ENCODE assay signal across 28 mouse cellular contexts in genomic region chr2:136955726-136956571, GRCm38 (mm10).
A peak's percentile ranks its signal among the peaks of the same experiment; 100 is the strongest.
DNase-seq lines count a peak whose midpoint lies in the region; ATAC-seq and TF ChIP-seq lines count a peak whose summit lies in the region.
"Had no signal": no experiment of that assay in that cellular context is flagged by ENCODE, and none has a peak within 500 bp of the region (broad histone marks: within the 10 kb centered on the region; RNA-seq: fewer than 3 reads in every experiment).

No protein-coding gene starts in this region.

- no peak overlapping the region for H3K9ac ChIP-seq in liver, adult 2 months (ENCODE audit: low read depth, low read length)
- no peak overlapping the region for H3K9ac ChIP-seq in liver, postnatal 0 days (replicated peaks)
- no peak overlapping the region for H3K9ac ChIP-seq in embryonic facial prominence, embryonic 11.5 days (replicated peaks; ENCODE audit: low read length)
- no peak overlapping the region for H3K9ac ChIP-seq in limb, embryonic 14.5 days (ENCODE audit: low read depth, low read length, severe bottlenecking)
- H3K9ac ChIP-seq in forebrain, postnatal 0 days = no peak overlapping the region
- H3K9ac ChIP-seq: heart, embryonic 12.5 days; hindbrain, embryonic 13.5 days; liver, embryonic 15.5 days; midbrain, embryonic 13.5 days had no signal

- no peak for TF ChIP-seq CTCF in liver, adult 2 months (IDR thresholded peaks at IDR 0.05; ENCODE audit: low read depth, low read length)
- TF ChIP-seq CTCF in liver, postnatal 0 days (IDR thresholded peaks at IDR 0.05; ENCODE audit: low read depth) = no peak
- no peak for TF ChIP-seq CTCF in embryonic fibroblast, embryonic 13.5 days (IDR thresholded peaks at IDR 0.05; ENCODE audit: borderline replicate concordance, insufficient read depth, low read length)
- no peak for TF ChIP-seq CTCF in forebrain, postnatal 0 days (IDR thresholded peaks at IDR 0.05; ENCODE audit: low read depth)

- H3K4me1 ChIP-seq in liver, adult 2 months (ENCODE audit: control insufficient read depth, insufficient read depth, low read length) = peaks cover 17% of the 10 kb centered on the region
- H3K4me1 ChIP-seq in liver, postnatal 0 days (ENCODE audit: insufficient read depth) = peaks cover 11% of the 10 kb centered on the region
- no peaks in the 10 kb centered on the region for H3K4me1 ChIP-seq in embryonic facial prominence, embryonic 11.5 days (ENCODE audit: control insufficient read depth, insufficient read depth, low read length)
- H3K4me1 ChIP-seq in embryonic fibroblast, embryonic 13.5 days (ENCODE audit: control insufficient read depth, insufficient read depth, low read length) = no peaks in the 10 kb centered on the region
- H3K4me1 ChIP-seq in limb, embryonic 14.5 days (ENCODE audit: control insufficient read depth, insufficient read depth, low read length) = peaks cover 18% of the 10 kb centered on the region
- H3K4me1 ChIP-seq in forebrain, postnatal 0 days (ENCODE audit: insufficient read depth) = no peaks in the 10 kb centered on the region

- no peak for ATAC-seq in liver, postnatal 0 days
- no peak for ATAC-seq in embryonic facial prominence, embryonic 11.5 days (replicated peaks; ENCODE audit: insufficient number of reproducible peaks, low FRiP score, low TSS enrichment, low read depth)
- ATAC-seq in limb, embryonic 14.5 days (ENCODE audit: low FRiP score, low read depth) = peak; percentile 82
- no peak for ATAC-seq in forebrain, postnatal 0 days
- no peak for ATAC-seq in megakaryocyte progenitor cell, adult 5-6 weeks (replicated peaks; ENCODE audit: poor library complexity)
- ATAC-seq: forebrain, embryonic 16.5 days; inflammation-experienced regulatory T-cells, adult 6 months; midbrain, embryonic 13.5 days had no signal

- H3K79me2 ChIP-seq in liver, adult 2 months (ENCODE audit: control insufficient read depth, insufficient read depth, low read length) = no peaks in the 10 kb centered on the region

- no peak overlapping the region for H3K27ac ChIP-seq in liver, adult 2 months (replicated peaks; ENCODE audit: insufficient read depth, low read depth, low read length)
- no peak overlapping the region for H3K27ac ChIP-seq in liver, postnatal 0 days (ENCODE audit: low read depth)
- H3K27ac ChIP-seq in embryonic facial prominence, embryonic 11.5 days (replicated peaks; ENCODE audit: low read depth, low read length) = no peak overlapping the region
- peak overlapping the region; percentile 38 for H3K27ac ChIP-seq in embryonic fibroblast, embryonic 13.5 days (ENCODE audit: insufficient read depth, low read length)
- H3K27ac ChIP-seq in limb, embryonic 14.5 days (replicated peaks; ENCODE audit: low read depth, low read length) = no peak overlapping the region; the same call in 1 of the 2 replicates
- H3K27ac ChIP-seq in forebrain, postnatal 0 days (ENCODE audit: low read depth, low read length) = no peak overlapping the region
- H3K27ac ChIP-seq: forebrain, embryonic 10.5 days; hindbrain, embryonic 13.5 days; liver, embryonic 15.5 days; midbrain, embryonic 13.5 days had no signal

- no peaks in the 10 kb centered on the region for H3K9me3 ChIP-seq in liver, postnatal 0 days (ENCODE audit: low read length)
- H3K9me3 ChIP-seq in embryonic facial prominence, embryonic 11.5 days (replicated peaks; ENCODE audit: control insufficient read depth, low read length) = no peaks in the 10 kb centered on the region
- H3K9me3 ChIP-seq in limb, embryonic 14.5 days (ENCODE audit: control insufficient read depth, low read length) = no peaks in the 10 kb centered on the region
- no peaks in the 10 kb centered on the region for H3K9me3 ChIP-seq in forebrain, postnatal 0 days (ENCODE audit: low read length)
- H3K9me3 ChIP-seq: forebrain, embryonic 10.5 days; G1E; hindbrain, embryonic 13.5 days; liver, embryonic 15.5 days; midbrain, embryonic 13.5 days had no signal

- H3K4me3 ChIP-seq in liver, adult 2 months (ENCODE audit: insufficient read depth, low read depth, low read length) = no peak overlapping the region
- no peak overlapping the region for H3K4me3 ChIP-seq in liver, postnatal 0 days (ENCODE audit: low read depth, low read length)
- no peak overlapping the region for H3K4me3 ChIP-seq in embryonic facial prominence, embryonic 11.5 days (ENCODE audit: low read depth, low read length)
- no peak overlapping the region for H3K4me3 ChIP-seq in embryonic fibroblast, embryonic 13.5 days (ENCODE audit: insufficient read depth, low read length)
- H3K4me3 ChIP-seq in limb, embryonic 14.5 days (replicated peaks; ENCODE audit: low read length) = no peak overlapping the region
- H3K4me3 ChIP-seq in forebrain, postnatal 0 days (ENCODE audit: low read depth, low read length) = no peak overlapping the region
- H3K4me3 ChIP-seq: forebrain, embryonic 10.5 days; heart, embryonic 12.5 days; hindbrain, embryonic 13.5 days; liver, embryonic 15.5 days; midbrain, embryonic 13.5 days had no signal

- 44% methylated on average over 9 of the region's 9 CpGs for WGBS in liver, adult 2 months
- WGBS in liver, postnatal 0 days (ENCODE audit: insufficient replicate concordance) = 82% methylated on average over 9 of the region's 9 CpGs
- 48% methylated on average over 9 of the region's 9 CpGs for WGBS in embryonic facial prominence, embryonic 11.5 days
- WGBS in limb, embryonic 14.5 days = 22% methylated on average over 9 of the region's 9 CpGs
- WGBS in forebrain, postnatal 0 days = 82% methylated on average over 9 of the region's 9 CpGs

- H3K4me2 ChIP-seq in liver, postnatal 0 days (ENCODE audit: low read depth, low read length) = no peak overlapping the region
- H3K4me2 ChIP-seq in embryonic facial prominence, embryonic 11.5 days (ENCODE audit: low read depth, low read length) = no peak overlapping the region
- H3K4me2 ChIP-seq in limb, embryonic 14.5 days (replicated peaks; ENCODE audit: low read depth, low read length, severe bottlenecking) = no peak overlapping the region
- H3K4me2 ChIP-seq in forebrain, postnatal 0 days (ENCODE audit: low read depth) = no peak overlapping the region
- H3K4me2 ChIP-seq: heart, embryonic 12.5 days; hindbrain, embryonic 13.5 days; liver, embryonic 15.5 days; midbrain, embryonic 13.5 days had no signal

- peak; percentile 62 for DNase-seq in liver, adult 2 months (ENCODE audit: extremely low read depth, low read depth, low spot score)
- DNase-seq in liver, postnatal 0 days = no peak
- DNase-seq in embryonic facial prominence, embryonic 11.5 days (ENCODE audit: low spot score) = peak; percentile 43
- DNase-seq in limb, embryonic 14.5 days (ENCODE audit: low spot score) = peak; percentile 79
- no peak for DNase-seq in forebrain, postnatal 0 days
- DNase-seq in left cerebral cortex, postnatal 25 days (ENCODE audit: low spot score in 2 of 2) = no peak
- DNase-seq: adrenal gland, postnatal 10 days; cerebellum, adult 8-10 months; cerebellum, postnatal 25 days; gastrocnemius, postnatal 14 days; heart, adult 11 months; heart, postnatal 4 days; kidney, adult 18-20 months; kidney, postnatal 10 days; layer of hippocampus, postnatal 36 days; liver; lung, postnatal 36 days; right cerebral cortex, postnatal 14 days had no signal

- H3K27me3 ChIP-seq in liver, adult 2 months (ENCODE audit: control insufficient read depth, insufficient read depth, low read length) = no peaks in the 10 kb centered on the region
- H3K27me3 ChIP-seq in liver, postnatal 0 days (ENCODE audit: insufficient read depth, low read length) = no peaks in the 10 kb centered on the region
- H3K27me3 ChIP-seq in embryonic facial prominence, embryonic 11.5 days (ENCODE audit: control insufficient read depth, insufficient read depth, low read length) = no peaks in the 10 kb centered on the region
- no peaks in the 10 kb centered on the region for H3K27me3 ChIP-seq in limb, embryonic 14.5 days (ENCODE audit: control insufficient read depth, insufficient read depth, low read length)
- no peaks in the 10 kb centered on the region for H3K27me3 ChIP-seq in forebrain, postnatal 0 days (ENCODE audit: insufficient read depth, low read length)
- H3K27me3 ChIP-seq: heart, embryonic 12.5 days; hindbrain, embryonic 13.5 days; liver, embryonic 15.5 days; midbrain, embryonic 13.5 days had no signal

- TF ChIP-seq EP300 in liver, postnatal 0 days (IDR thresholded peaks at IDR 0.05; ENCODE audit: low read depth) = no peak

- no peaks in the 10 kb centered on the region for H3K36me3 ChIP-seq in liver, adult 2 months (ENCODE audit: control insufficient read depth, insufficient read depth, low read length)
- H3K36me3 ChIP-seq in liver, postnatal 0 days (replicated peaks; ENCODE audit: insufficient read depth, low read length) = no peaks in the 10 kb centered on the region
- H3K36me3 ChIP-seq in embryonic facial prominence, embryonic 11.5 days (replicated peaks; ENCODE audit: control insufficient read depth, insufficient read depth, low read depth, low read length) = no peaks in the 10 kb centered on the region
- no peaks in the 10 kb centered on the region for H3K36me3 ChIP-seq in limb, embryonic 14.5 days (ENCODE audit: control insufficient read depth, insufficient read depth, low read length)
- H3K36me3 ChIP-seq in forebrain, postnatal 0 days (ENCODE audit: insufficient read depth) = no peaks in the 10 kb centered on the region
- H3K36me3 ChIP-seq: forebrain, embryonic 10.5 days; heart, embryonic 12.5 days; hindbrain, embryonic 13.5 days; liver, embryonic 15.5 days; midbrain, embryonic 13.5 days had no signal

- intact Hi-C loops in left cerebral cortex, postnatal 25 days (cut with DNase I) = no loop called here

- no peak for TF ChIP-seq POLR2A in liver, adult 2 months (IDR thresholded peaks at IDR 0.05; ENCODE audit: extremely low read depth, insufficient read depth, low read length)
- no peak for TF ChIP-seq POLR2A in embryonic fibroblast, embryonic 13.5 days (IDR thresholded peaks at IDR 0.05; ENCODE audit: low read depth, low read length)
- no peak for TF ChIP-seq POLR2A in limb, embryonic 14.5 days (IDR thresholded peaks at IDR 0.05; ENCODE audit: borderline replicate concordance, extremely low read depth, insufficient read depth, insufficient read length)

Comparison
In these comparisons a context has a peak if more than half of its experiments do, and no peak if none do; other contexts are left out.
1. DNase-seq: peak in liver, adult 2 months (single experiment), embryonic facial prominence, embryonic 11.5 days (single experiment) and limb, embryonic 14.5 days (single experiment); none in liver, postnatal 0 days (single experiment), forebrain, postnatal 0 days (single experiment) and left cerebral cortex, postnatal 25 days (0 of 2).